Mouse (Mus musculus): ENCODE results near the gene Dcdc2b. TPM values are rescaled to one million over a fixed set of nuclear protein-coding genes. Genes with fewer than 3 reads are reported as not detected.

The Dcdc2b gene
- polyA plus RNA-seq, 1 experiment from 2014 or later, result 2.3 TPM

GRCm38 (mm10) chr4:129586943-129587342 lies 27.1 kb downstream of the Dcdc2b start:
- Histone ChIP-seq H3K36me3 (peaks cover 22% of the 10 kb centered on the region), H3K9ac (no peak overlapping the region), H3K4me1 (peaks cover 12% of the 10 kb centered on the region), H3K9me3 (no peaks in the 10 kb centered on the region), H3K27ac (no peak overlapping the region), H3K27me3 (no peaks in the 10 kb centered on the region), H3K4me3 (no peak overlapping the region), H3K4me2 (replicated peaks) (no peak overlapping the region)
- 49% methylated on average over 1 of the region's 1 CpGs for WGBS
- no peak for ATAC-seq (ENCODE audit: low FRiP score, low read depth)

GRCm38 (mm10) chr4:129585773-129586172 lies 28.3 kb downstream of the Dcdc2b start:
- Histone ChIP-seq H3K27me3 (no peaks in the 10 kb centered on the region), H3K4me1 (peaks cover 12% of the 10 kb centered on the region), H3K9me3 (no peaks in the 10 kb centered on the region), H3K36me3 (peaks cover 10% of the 10 kb centered on the region), H3K4me2 (replicated peaks) (peak overlapping the region; percentile 71), H3K27ac (no peak overlapping the region), H3K9ac (no peak overlapping the region), H3K4me3 (peak overlapping the region; percentile 53; the same call in 1 of the 2 replicates)
- no peak for ATAC-seq (ENCODE audit: low FRiP score, low read depth)
- WGBS, result 73% methylated on average over 9 of the region's 9 CpGs

DNA sequence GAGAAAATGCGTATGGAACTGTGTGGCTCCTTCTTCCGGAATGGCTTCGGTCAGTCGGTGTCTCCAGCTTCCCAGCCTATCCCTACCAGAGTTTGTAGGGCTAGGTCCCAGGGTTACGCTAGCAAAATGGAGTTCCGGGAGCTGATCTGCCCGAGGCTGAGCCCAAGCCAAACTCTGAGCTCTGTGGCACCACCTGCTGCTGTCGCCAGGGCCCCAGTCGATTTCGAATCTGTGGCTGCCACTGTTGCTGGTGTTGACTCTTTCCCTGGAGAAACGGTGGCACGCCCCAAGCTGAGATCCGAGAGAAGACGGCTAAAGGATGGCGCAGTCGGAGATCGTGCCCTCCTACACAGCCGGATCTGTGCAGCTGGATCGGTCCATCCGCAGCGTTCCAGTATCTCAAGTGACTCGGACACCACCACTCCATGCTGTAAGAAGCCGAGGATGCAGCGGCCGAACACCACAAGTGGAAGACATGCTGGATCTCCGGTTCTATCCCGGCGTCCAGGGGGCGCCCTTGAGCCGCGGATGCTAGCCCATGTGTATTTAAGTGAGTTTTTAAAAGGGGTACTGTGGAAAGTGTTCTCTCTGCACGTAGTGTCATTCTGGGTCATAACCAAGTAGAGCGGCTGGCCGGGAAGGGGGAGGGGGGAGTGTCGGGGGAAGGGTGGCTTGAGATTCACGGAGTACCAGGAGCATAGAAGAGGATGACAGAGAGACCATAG lies 29.0 kb downstream of the Dcdc2b start:
- H3K4me3 ChIP-seq, result peak overlapping the region; percentile 53
- H3K9ac ChIP-seq, result peak overlapping the region; percentile 67
- H3K36me3 ChIP-seq, result peaks cover 3% of the 10 kb centered on the region; the same call in 1 of the 2 replicates
- WGBS, result 1% methylated on average over 36 of the region's 36 CpGs
- peak; percentile 57 for ATAC-seq (ENCODE audit: low FRiP score, low read depth)
- H3K4me1 ChIP-seq, result peaks cover 12% of the 10 kb centered on the region
- H3K4me2 ChIP-seq (replicated peaks), result peak overlapping the region; percentile 71
- H3K27me3 ChIP-seq, result no peaks in the 10 kb centered on the region
- 0 out of 2 replicates have a peak overlapping the region, but pooled peaks have one; percentile 33 for H3K27ac ChIP-seq
- no peaks in the 10 kb centered on the region for H3K9me3 ChIP-seq

GRCm38 (mm10) chr4:129584370-129584769 lies 29.7 kb downstream of the Dcdc2b start:
- H3K4me2 ChIP-seq (replicated peaks), result peak overlapping the region; percentile 71
- no peaks in the 10 kb centered on the region for H3K9me3 ChIP-seq
- H3K27ac ChIP-seq, result no peak overlapping the region
- peaks cover 12% of the 10 kb centered on the region for H3K4me1 ChIP-seq
- H3K9ac ChIP-seq, result peak overlapping the region; percentile 67; the same call in 1 of the 2 replicates
- no peaks in the 10 kb centered on the region for H3K27me3 ChIP-seq
- 75% methylated on average over 1 of the region's 1 CpGs for WGBS
- peak overlapping the region; percentile 53 for H3K4me3 ChIP-seq
- ATAC-seq (ENCODE audit: low FRiP score, low read depth), result no peak
- H3K36me3 ChIP-seq, result no peaks in the 10 kb centered on the region

GRCm38 (mm10) chr4:129582251-129582650 lies 31.8 kb downstream of the Dcdc2b start:
- no peaks in the 10 kb centered on the region for H3K36me3 ChIP-seq
- no peak for ATAC-seq (ENCODE audit: low FRiP score, low read depth)
- no peaks in the 10 kb centered on the region for H3K27me3 ChIP-seq
- H3K4me1 ChIP-seq, result peaks cover 12% of the 10 kb centered on the region
- H3K27ac ChIP-seq, result no peak overlapping the region
- no peak overlapping the region for H3K9ac ChIP-seq
- H3K4me2 ChIP-seq (replicated peaks), result no peak overlapping the region
- no peak overlapping the region for H3K4me3 ChIP-seq
- WGBS, result 91% methylated on average over 1 of the region's 1 CpGs
- no peaks in the 10 kb centered on the region for H3K9me3 ChIP-seq

GRCm38 (mm10) chr4:129580347-129580746 lies 33.7 kb downstream of the Dcdc2b start:
- no peak overlapping the region for H3K9ac ChIP-seq
- no peak overlapping the region for H3K4me2 ChIP-seq (replicated peaks)
- no peak for ATAC-seq (ENCODE audit: low FRiP score, low read depth)
- no peak overlapping the region for H3K27ac ChIP-seq
- no peaks in the 10 kb centered on the region for H3K36me3 ChIP-seq
- no peaks in the 10 kb centered on the region for H3K27me3 ChIP-seq
- H3K4me1 ChIP-seq, result peaks cover 12% of the 10 kb centered on the region
- H3K4me3 ChIP-seq, result no peak overlapping the region
- no peaks in the 10 kb centered on the region for H3K9me3 ChIP-seq
- WGBS, result 56% methylated on average over 7 of the region's 7 CpGs

DNA sequence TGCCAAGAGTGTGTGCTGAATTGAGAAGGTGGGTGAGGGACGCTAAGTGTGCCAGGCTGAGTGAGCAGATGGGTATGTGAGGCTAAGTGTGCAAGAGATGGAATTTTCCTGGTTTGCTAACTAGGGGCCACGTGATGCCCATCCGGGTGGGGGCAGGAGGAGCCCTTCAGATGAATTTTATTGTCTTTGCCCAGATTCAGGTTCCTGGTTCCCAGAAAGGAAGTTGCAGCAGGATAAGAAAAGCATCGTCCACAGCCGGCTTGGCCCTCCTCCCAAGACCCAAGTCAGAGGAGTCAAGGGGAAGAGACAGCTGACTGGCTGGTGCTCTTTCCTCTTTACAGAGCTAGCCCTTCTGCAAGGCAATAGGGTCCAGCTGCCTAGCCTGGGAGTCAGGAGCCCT lies 35.6 kb downstream of the Dcdc2b start, which contains the start of gene Fam167b:
Gene Fam167b (minus strand): TSS at position 84 of the 400 bp plus-strand sequence.
- H3K27me3 ChIP-seq, result no peaks in the 10 kb centered on the region
- H3K36me3 ChIP-seq, result no peaks in the 10 kb centered on the region
- WGBS, result 89% methylated on average over 5 of the region's 5 CpGs
- H3K4me3 ChIP-seq, result no peak within 1 kb of the TSS
- no peak for ATAC-seq (ENCODE audit: low FRiP score, low read depth)
- H3K4me2 ChIP-seq (replicated peaks), result no peak within 1 kb of the TSS; the same call in 1 of the 2 replicates
- H3K9me3 ChIP-seq, result no peaks in the 10 kb centered on the region
- H3K9ac ChIP-seq, result no peak within 1 kb of the TSS
- peaks cover 8% of the 10 kb centered on the region for H3K4me1 ChIP-seq
- H3K27ac ChIP-seq, result no peak within 1 kb of the TSS

DNA sequence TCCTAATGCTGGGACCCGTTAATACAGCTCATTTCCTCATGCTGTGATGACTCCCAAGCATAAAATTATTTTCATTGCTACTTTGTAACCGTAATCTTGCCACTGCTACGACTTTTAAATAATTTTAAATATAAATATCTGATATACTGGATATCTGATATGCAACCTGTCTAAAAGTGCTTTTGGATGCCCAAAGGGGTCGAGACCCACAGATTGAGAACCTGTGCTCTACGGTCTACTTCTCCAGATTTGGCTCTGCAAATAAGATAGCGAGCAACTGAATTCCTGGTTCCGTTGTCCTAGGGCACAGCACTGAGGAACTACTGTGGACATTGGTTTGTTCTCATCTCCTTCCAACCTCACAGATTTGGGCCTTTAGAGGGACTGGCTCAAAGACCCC lies 36.4 kb downstream of the Dcdc2b start:
- no peak overlapping the region for H3K9ac ChIP-seq
- no peak overlapping the region for H3K4me3 ChIP-seq
- 82% methylated on average over 7 of the region's 7 CpGs for WGBS
- no peak overlapping the region for H3K27ac ChIP-seq
- no peaks in the 10 kb centered on the region for H3K27me3 ChIP-seq
- H3K4me1 ChIP-seq, result peaks cover 8% of the 10 kb centered on the region
- H3K9me3 ChIP-seq, result no peaks in the 10 kb centered on the region
- H3K36me3 ChIP-seq, result no peaks in the 10 kb centered on the region
- no peak overlapping the region for H3K4me2 ChIP-seq (replicated peaks)
- ATAC-seq (ENCODE audit: low FRiP score, low read depth), result no peak

DNA sequence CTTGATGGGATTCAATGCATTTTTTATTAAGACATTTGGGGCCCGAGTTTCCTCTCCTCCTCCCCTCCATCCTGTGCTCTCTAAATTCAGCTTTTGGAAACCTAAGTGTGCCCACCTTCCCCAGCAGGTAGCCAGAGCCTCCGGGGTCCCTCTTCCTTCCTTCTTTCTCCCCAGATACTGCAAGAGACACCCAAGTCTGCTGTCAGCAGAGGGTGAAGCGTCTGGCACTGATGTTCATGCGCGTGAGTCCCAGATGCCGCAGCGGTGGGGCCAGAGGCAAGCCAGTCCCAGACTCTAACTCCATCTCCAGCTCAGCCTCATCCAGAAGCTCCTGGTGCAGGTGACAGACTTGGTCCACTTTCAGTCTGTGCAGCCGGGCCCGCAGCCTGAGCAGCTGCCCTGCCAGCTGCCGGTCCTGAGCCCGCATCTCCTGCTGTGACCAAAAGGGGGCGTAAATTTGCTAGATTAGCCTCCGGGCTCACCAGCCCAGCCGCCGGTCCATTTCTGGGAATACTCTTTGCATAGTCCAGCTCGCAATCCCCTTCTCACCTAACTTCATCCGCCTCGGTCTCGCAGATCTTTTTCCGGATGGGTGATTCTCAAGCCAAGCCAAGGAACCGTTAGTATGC lies 37.1 kb downstream of the Dcdc2b start:
- H3K27me3 ChIP-seq, result no peaks in the 10 kb centered on the region
- H3K9me3 ChIP-seq, result no peaks in the 10 kb centered on the region
- peak overlapping the region; percentile 19; the same call in 1 of the 2 replicates for H3K4me2 ChIP-seq (replicated peaks)
- H3K27ac ChIP-seq, result no peak overlapping the region
- WGBS, result 35% methylated on average over 21 of the region's 21 CpGs
- ATAC-seq (ENCODE audit: low FRiP score, low read depth), result no peak
- no peak overlapping the region for H3K4me3 ChIP-seq
- peaks cover 8% of the 10 kb centered on the region for H3K4me1 ChIP-seq
- H3K36me3 ChIP-seq, result no peaks in the 10 kb centered on the region
- H3K9ac ChIP-seq, result no peak overlapping the region; the same call in 1 of the 2 replicates

- Histone ChIP-seq H3K4me2 (replicated peaks) (peak overlapping the region; percentile 36), H3K27ac (peak overlapping the region; percentile 69; the same call in 1 of the 2 replicates), H3K9ac (no peak overlapping the region)
These were observed 38.7 kb downstream of the Dcdc2b start for GRCm38 (mm10) chr4:129575171-129575844.

GRCm38 (mm10) chr4:129573430-129573829 lies 40.6 kb downstream of the Dcdc2b start, which contains the start of gene Lck:
Lck (minus strand) TSS chr4:129573641.
- WGBS, result 86% methylated on average over 8 of the region's 8 CpGs
- ATAC-seq (ENCODE audit: low FRiP score, low read depth), result no peak

More at GRCm38 (mm10) chr4:129575171-129575844, 38.7 kb downstream of the Dcdc2b start:
- Histone ChIP-seq H3K4me3 (no peak overlapping the region), H3K36me3 (no peaks in the 10 kb centered on the region), H3K4me1 (peaks cover 8% of the 10 kb centered on the region), H3K9me3 (no peaks in the 10 kb centered on the region), H3K27me3 (no peaks in the 10 kb centered on the region)
- WGBS, result 24% methylated on average over 7 of the region's 8 CpGs
- ATAC-seq (ENCODE audit: low FRiP score, low read depth), result peak; percentile 66; the same call in 1 of the 2 replicates

DNA sequence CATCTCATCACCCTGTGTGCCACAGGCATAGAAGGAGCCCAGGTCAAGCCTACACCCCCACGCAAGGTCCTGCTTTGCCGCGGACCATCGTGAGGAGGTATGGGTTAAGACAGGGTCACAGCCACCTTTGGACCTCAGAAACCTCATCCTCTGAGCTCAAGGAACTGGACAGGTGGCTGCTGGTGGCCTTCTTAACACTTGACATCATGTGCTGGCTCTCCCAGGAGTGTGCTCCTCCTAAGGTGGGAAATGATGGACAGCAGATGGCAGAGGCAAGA lies 41.0 kb downstream of the Dcdc2b start:
- H3K27me3 ChIP-seq, result no peaks in the 10 kb centered on the region
- no peak overlapping the region for H3K9ac ChIP-seq
- H3K4me3 ChIP-seq, result no peak overlapping the region
- no peak for ATAC-seq (ENCODE audit: low FRiP score, low read depth)
- peaks cover 8% of the 10 kb centered on the region for H3K4me1 ChIP-seq
- H3K4me2 ChIP-seq (replicated peaks), result no peak overlapping the region
- H3K9me3 ChIP-seq, result no peaks in the 10 kb centered on the region
- no peaks in the 10 kb centered on the region for H3K36me3 ChIP-seq
- no peak overlapping the region for H3K27ac ChIP-seq
- 94% methylated on average over 4 of the region's 4 CpGs for WGBS

More at GRCm38 (mm10) chr4:129573430-129573829, 40.6 kb downstream of the Dcdc2b start, which contains the start of gene Lck:
- Histone ChIP-seq H3K4me2 (replicated peaks) (no peak within 1 kb of the TSS), H3K9ac (no peak within 1 kb of the TSS), H3K4me1 (peaks cover 8% of the 10 kb centered on the region), H3K27me3 (no peaks in the 10 kb centered on the region), H3K4me3 (no peak within 1 kb of the TSS), H3K9me3 (no peaks in the 10 kb centered on the region), H3K36me3 (no peaks in the 10 kb centered on the region), H3K27ac (no peak within 1 kb of the TSS)
